Mouse (Mus musculus) midbrain, embryonic 16.5 days (tissue): ENCODE measurements at regions not wholly inside any gene's neighbourhood (a gene's known extent, or its start where the extent isn't known, plus 50 kb on each side); places are given as distances from the start of the nearest gene placed in this dataset.
A peak's percentile ranks its signal among the peaks of the same experiment; 100 is the strongest.

ENCODE experiments used
- ATAC-seq: fragments of 200-750 bp; cut with Nextera tagmentation; 2 replicates; pipeline ENCODE4 v1.8.0; 2017; ENCODE audit warnings: moderate TSS enrichment
- H3K27ac ChIP-seq: fragments of 300-500 bp; sonication (generic); 2 replicates; pipeline ENCODE4 v1.5.1; 2014; ENCODE audit warnings: mild to moderate bottlenecking, low read length, mixed read lengths
- H3K27me3 ChIP-seq: fragments of 300-500 bp; sonication (generic); 2 replicates; pipeline ENCODE4 v1.6.1; 2014; ENCODE audit warnings: low read depth, low read length, mixed read lengths; ENCODE audit not compliant: control insufficient read depth, insufficient read depth
- H3K36me3 ChIP-seq: fragments of 300-500 bp; sonication (generic); 2 replicates; pipeline ENCODE4 v1.6.1; 2014; ENCODE audit warnings: mild to moderate bottlenecking, low read length, moderate library complexity, mixed read lengths; ENCODE audit not compliant: control insufficient read depth, insufficient read depth
- H3K4me1 ChIP-seq: fragments of 300-500 bp; sonication (generic); 2 replicates; pipeline ENCODE4 v1.6.1; 2014; ENCODE audit warnings: mild to moderate bottlenecking, low read length, mixed read lengths; ENCODE audit not compliant: control insufficient read depth, insufficient read depth
- H3K4me2 ChIP-seq: fragments of 300-500 bp; sonication (generic); 2 replicates; pipeline ENCODE4 v1.6.1; 2014; ENCODE audit warnings: mild to moderate bottlenecking, low read length, mixed read lengths
- H3K4me3 ChIP-seq: fragments of 300-500 bp; sonication (generic); 2 replicates; pipeline ENCODE4 v1.5.1; 2014; ENCODE audit warnings: low read depth, mild to moderate bottlenecking, low read length, moderate library complexity, mixed read lengths
- H3K9ac ChIP-seq: fragments of 300-500 bp; sonication (generic); 2 replicates; pipeline ENCODE4 v1.6.1; 2014; ENCODE audit warnings: low read depth, low read length, mixed read lengths
- H3K9me3 ChIP-seq: fragments of 300-500 bp; sonication (generic); replicated peaks from 2 replicates; pipeline ENCODE4 v1.6.1; 2014; ENCODE audit warnings: mild to moderate bottlenecking, low read length, mixed read lengths; ENCODE audit not compliant: control insufficient read depth, poor library complexity, severe bottlenecking
- WGBS: fragments of 180-500 bp; shearing (Covaris S2); extraction: QIAGEN DNeasy Blood & Tissue Kit; methylation state at CpG from one replicate; pipeline ENCODE4 v1.1.7; 2014; 5-methylcytosine and 5-hydroxymethylcytosine counted together

DNA sequence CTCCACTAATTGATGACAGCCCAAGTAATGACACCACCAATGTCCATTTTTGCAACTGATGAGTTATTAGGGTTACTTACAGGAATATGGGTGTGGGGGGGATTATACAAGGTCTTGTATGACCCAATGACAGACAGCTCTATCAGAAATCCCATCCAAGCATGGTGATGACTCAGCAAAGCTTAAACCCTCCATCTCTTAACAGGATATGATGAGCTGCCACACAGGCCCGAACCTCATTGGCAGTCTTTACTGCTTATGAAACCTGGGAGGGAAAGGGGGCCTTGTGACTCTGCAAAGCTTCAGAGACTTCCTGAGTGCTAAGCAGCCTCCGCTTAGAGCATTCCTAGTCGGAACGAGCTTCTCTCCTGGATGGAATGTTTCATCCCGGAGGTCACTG, 176.4 kb downstream of the 1700010I14Rik start:
- no peak for ATAC-seq
- Histone ChIP-seq H3K9ac (no peak overlapping the region), H3K36me3 (no peaks in the 10 kb centered on the region), H3K27me3 (no peaks in the 10 kb centered on the region), H3K27ac (no peak overlapping the region), H3K9me3 (no peaks in the 10 kb centered on the region), H3K4me1 (peaks cover 13% of the 10 kb centered on the region), H3K4me2 (no peak overlapping the region), H3K4me3 (no peak overlapping the region)
- WGBS: 93% methylated on average over 5 of the region's 5 CpGs

DNA sequence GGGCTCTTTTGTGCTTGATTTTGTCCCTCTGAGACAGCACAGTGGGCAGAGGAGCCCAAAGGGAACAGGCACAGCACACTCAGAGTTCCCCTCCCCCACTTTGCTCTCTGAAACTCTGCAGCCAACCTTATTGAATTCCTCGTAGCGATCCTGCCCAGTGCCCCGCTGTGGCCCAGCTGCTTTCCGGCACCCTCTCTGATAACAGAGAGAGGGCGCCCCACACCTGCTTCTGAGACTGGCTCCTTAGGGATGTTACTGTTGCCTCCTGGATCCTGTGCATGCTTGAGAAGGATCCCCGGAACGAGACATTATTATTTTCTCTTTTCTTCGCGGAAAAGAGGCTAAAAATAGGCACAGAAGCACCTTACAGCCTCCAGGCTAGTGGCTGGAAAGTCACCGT, 179.0 kb downstream of the 1700010I14Rik start:
- Histone ChIP-seq H3K27ac (peak overlapping the region; percentile 93), H3K9ac (peak overlapping the region; percentile 75), H3K4me2 (peak overlapping the region; percentile 92), H3K9me3 (no peaks in the 10 kb centered on the region), H3K4me3 (peak overlapping the region; percentile 49), H3K36me3 (no peaks in the 10 kb centered on the region), H3K27me3 (no peaks in the 10 kb centered on the region), H3K4me1 (peaks cover 20% of the 10 kb centered on the region)
- ATAC-seq: peak; percentile 88
- under 1% methylated on average over 10 of the region's 10 CpGs for WGBS

DNA sequence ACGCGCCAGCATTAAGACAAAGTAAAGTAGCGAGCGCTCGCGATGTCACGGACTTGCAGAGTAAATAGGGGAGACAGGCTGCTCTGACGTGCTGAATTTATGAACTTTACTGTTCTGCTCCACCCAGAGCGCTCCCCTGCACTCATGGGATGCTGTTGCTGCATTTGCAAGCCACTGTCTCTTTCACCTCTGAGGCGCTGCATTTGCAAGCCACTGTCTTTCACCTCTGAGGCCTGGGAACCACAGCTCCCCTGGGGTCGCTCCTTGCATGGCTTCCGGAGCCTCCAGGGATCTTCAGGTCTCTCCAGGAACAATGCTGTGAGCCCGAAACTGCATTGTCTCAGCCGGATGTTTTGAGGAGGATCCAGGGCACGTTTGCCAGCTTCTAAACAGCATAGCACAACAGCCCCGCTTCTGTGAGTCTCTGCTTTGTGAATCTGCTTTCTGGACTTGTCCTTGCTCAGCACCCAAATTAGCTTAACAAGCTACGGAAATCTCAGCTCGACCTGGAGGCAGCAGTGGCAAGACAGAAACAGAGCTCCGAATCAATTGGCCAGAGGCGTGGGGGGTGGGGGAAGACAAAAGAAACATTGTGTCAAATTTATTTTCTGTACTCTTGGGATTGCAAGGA, 179.6 kb downstream of the 1700010I14Rik start:
- Histone ChIP-seq H3K9me3 (no peaks in the 10 kb centered on the region), H3K4me1 (peaks cover 20% of the 10 kb centered on the region), H3K9ac (peak overlapping the region; percentile 75), H3K36me3 (no peaks in the 10 kb centered on the region), H3K27ac (peak overlapping the region; percentile 93), H3K27me3 (no peaks in the 10 kb centered on the region), H3K4me2 (peak overlapping the region; percentile 92), H3K4me3 (peak overlapping the region; percentile 49)
- WGBS: under 1% methylated on average over 20 of the region's 20 CpGs
- peak; percentile 52 for ATAC-seq

DNA sequence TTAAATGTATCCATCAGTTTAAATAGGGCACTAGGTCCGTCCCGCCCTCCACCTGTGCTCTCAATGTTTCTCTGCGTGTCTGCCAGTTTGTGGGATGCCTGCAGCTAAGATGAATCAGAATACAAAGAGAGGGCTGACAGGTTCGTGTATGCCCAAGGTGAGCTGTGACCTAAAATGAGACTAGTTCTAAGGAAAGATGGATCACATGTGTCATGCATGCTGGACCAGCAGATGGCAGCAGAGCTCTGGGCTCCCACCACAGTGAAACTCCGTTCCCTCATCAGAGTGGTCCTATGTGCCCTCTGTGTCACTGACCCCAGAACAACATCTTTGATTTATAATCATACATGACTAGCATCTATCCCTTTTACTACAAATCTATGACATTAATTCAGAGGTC, 180.3 kb downstream of the 1700010I14Rik start:
- H3K27ac ChIP-seq: peak overlapping the region; percentile 93
- peak overlapping the region; percentile 92 for H3K4me2 ChIP-seq
- H3K27me3 ChIP-seq: no peaks in the 10 kb centered on the region
- peak overlapping the region; percentile 75 for H3K9ac ChIP-seq
- no peaks in the 10 kb centered on the region for H3K9me3 ChIP-seq
- WGBS: under 1% methylated on average over 5 of the region's 5 CpGs
- H3K4me1 ChIP-seq: peaks cover 20% of the 10 kb centered on the region
- peak overlapping the region; percentile 49 for H3K4me3 ChIP-seq
- peak; percentile 83 for ATAC-seq
- no peaks in the 10 kb centered on the region for H3K36me3 ChIP-seq

DNA sequence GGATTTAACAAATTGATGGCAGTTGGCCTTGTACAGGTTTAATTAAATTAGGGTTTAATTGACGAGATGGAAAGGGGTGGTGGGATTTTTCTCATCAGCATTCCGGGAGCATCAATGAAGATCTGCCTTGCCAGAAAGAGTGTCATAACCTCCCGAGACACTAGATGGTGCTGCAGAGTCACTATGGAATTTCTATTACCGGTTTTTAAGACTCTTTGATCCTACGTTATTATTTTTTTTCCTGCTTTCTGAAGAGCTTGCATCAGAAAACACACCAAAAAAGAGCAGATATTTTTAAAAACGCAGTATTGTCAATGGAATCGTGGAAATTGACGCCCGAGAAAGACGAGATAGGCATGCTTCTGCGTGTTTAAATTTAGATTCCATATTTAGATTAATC, 181.2 kb downstream of the 1700010I14Rik start:
- Histone ChIP-seq H3K36me3 (no peaks in the 10 kb centered on the region), H3K27me3 (no peaks in the 10 kb centered on the region), H3K9ac (no peak overlapping the region), H3K4me3 (no peak overlapping the region), H3K4me1 (peaks cover 20% of the 10 kb centered on the region), H3K9me3 (no peaks in the 10 kb centered on the region), H3K4me2 (peak overlapping the region; percentile 29), H3K27ac (peak overlapping the region; percentile 17; the same call in 1 of the 2 replicates)
- ATAC-seq: no peak
- 5% methylated on average over 11 of the region's 11 CpGs for WGBS

DNA sequence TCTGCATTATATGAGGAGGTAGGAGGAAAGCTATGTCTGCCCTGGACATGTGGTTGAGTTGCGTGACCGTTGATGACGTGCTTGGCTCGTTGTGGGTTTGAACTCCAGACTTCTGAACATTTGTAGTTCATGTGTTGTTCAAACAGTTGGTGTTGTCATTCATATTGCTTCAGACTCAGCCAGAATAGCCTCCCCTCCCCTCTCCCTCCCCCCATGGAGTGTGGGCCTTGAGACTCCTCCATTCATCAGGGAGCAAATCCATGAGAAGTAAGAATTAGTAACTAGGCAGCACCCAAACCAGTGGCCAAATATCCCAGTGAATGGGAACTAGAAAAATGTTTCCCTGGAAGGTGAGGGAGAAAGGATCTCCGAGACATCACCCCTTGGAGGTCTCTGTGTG, 209.0 kb downstream of the 1700010I14Rik start:
- Histone ChIP-seq H3K36me3 (no peaks in the 10 kb centered on the region), H3K4me1 (no peaks in the 10 kb centered on the region), H3K4me3 (no peak overlapping the region), H3K27me3 (no peaks in the 10 kb centered on the region), H3K4me2 (no peak overlapping the region), H3K9ac (no peak overlapping the region), H3K9me3 (no peaks in the 10 kb centered on the region), H3K27ac (no peak overlapping the region)
- WGBS: 84% methylated on average over 5 of the region's 5 CpGs
- no peak for ATAC-seq

DNA sequence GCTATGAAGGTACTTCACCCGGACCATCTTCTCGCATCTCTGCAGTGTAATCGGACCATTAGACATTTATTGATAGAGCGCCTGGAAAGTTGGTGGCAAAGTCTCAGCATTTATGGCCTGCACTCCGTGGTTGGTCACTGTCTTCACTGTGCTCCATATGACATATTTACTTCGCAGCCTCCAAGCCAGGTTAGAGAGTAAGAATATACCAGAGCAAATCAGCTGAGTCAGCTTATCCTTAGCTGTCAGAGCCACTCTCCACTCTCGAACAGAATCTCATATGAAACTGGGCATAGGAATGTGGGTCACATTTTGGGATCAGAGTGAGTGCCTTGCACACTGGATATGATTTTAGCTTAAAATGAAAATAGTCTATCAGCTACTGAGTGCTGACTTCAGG, 212.3 kb downstream of the 1700010I14Rik start:
- H3K27me3 ChIP-seq: no peaks in the 10 kb centered on the region
- no peaks in the 10 kb centered on the region for H3K4me1 ChIP-seq
- H3K9ac ChIP-seq: no peak overlapping the region
- 93% methylated on average over 7 of the region's 7 CpGs for WGBS
- no peak overlapping the region for H3K4me2 ChIP-seq
- no peaks in the 10 kb centered on the region for H3K36me3 ChIP-seq
- no peak overlapping the region for H3K27ac ChIP-seq
- no peak for ATAC-seq
- H3K9me3 ChIP-seq: no peaks in the 10 kb centered on the region
- no peak overlapping the region for H3K4me3 ChIP-seq

DNA sequence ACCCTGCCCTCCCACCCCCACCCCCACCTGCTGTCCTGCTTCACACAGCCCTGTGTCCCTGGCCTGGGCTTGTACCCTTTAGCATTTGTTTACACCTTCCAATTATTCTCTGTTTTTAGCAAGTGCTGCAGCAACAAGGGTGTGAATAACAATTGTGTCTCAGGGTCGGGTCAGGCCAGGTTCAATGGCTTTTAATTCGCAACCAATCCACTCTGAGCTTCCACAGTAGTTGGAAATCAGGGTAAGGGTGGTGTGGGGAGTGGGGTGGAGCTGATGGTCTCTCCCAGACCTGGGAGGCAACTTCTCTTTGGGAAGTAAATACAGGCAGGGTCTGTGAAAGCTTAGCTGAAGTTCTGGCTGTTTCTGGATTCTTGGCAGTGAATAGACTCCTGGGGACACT, 214.4 kb downstream of the 1700010I14Rik start:
- Histone ChIP-seq H3K4me3 (no peak overlapping the region), H3K4me1 (no peaks in the 10 kb centered on the region), H3K27ac (no peak overlapping the region), H3K4me2 (no peak overlapping the region), H3K9me3 (no peaks in the 10 kb centered on the region), H3K36me3 (no peaks in the 10 kb centered on the region), H3K27me3 (no peaks in the 10 kb centered on the region), H3K9ac (no peak overlapping the region)
- WGBS: 12% methylated on average over 2 of the region's 2 CpGs
- no peak for ATAC-seq

DNA sequence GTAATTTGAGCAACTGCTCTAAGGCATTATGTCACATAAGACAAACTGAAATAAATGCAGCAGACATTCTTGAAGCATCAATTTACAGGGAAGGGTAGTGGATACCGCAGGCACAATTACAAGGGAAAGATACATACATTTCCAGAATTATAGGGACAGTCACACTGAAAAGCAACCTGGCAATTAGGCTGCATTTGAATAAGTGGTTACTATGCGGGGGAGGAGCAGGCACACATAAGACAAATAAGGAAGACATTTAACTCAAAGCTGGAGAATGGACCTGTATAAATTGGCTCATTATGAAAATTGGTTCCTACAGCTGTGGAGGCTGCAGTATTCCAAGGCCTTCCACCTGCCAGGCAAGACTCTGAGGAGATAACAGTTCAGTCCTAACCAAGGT, 211.2 kb upstream of the Gm17728 start:
- Histone ChIP-seq H3K36me3 (no peaks in the 10 kb centered on the region), H3K4me1 (no peaks in the 10 kb centered on the region), H3K4me2 (no peak overlapping the region), H3K9me3 (no peaks in the 10 kb centered on the region), H3K27ac (no peak overlapping the region), H3K9ac (no peak overlapping the region), H3K4me3 (no peak overlapping the region), H3K27me3 (no peaks in the 10 kb centered on the region)
- ATAC-seq: no peak
- 80% methylated on average over 2 of the region's 2 CpGs for WGBS
